Mouse (Mus musculus) G1E-ER4 (cell line): ENCODE results near the gene Fnip2. TPM values are rescaled to one million over a fixed set of nuclear protein-coding genes. Genes with fewer than 3 reads are reported as not detected.

Experiments used
- GATA1 ChIP-seq: IDR thresholded peaks from one replicate; pipeline ENCODE4 v1.8.0; 2012; ENCODE audit warnings: low read length, inconsistent platforms
- polyA plus RNA-seq: library from polyadenylated mRNA; stranded (reverse); fragments of >175 nt; gene quantifications from 2 replicates; pipeline ENCODE4 v1.2.3, GENCODE M21; 2012

Fnip2 gene
- polyA plus RNA-seq = 2.1 and 2.2 TPM in 2 replicates

DNA sequence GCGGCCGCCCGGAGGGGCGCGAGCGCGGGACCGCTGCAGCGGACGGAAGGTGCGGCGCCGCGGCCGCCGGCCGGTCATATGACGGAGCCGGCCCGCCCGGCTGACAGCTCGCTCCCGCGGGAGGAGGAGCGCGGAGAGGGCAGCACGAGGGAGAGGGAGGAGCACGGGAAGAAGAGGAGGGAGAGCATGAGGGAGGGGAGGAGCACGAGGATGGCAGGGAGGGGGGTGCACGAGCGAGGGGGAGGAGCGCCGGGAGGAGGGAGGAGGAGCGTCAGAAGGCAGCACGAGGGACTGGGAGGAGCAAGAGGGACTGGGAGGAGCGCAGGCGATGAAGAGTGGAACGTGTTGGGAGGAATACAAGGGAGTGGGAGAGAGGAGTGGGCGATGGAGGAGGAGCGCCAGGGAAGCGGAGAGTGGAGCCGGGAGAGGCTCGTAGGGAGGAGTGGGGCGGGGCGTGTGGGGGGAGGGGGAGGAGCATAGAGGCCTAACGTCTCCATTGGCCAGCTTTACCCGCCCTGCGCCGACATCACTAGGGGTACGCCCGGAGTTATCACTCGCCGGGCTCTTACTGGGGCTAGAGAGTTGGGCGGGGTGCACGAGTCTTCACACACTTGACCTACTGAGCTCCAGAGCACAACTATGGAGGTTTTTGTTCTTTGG, at the start of gene Fnip2:
Fnip2 (minus strand) TSS at position 94 of the 660 bp plus-strand sequence.
- no peak for TF ChIP-seq GATA1

DNA sequence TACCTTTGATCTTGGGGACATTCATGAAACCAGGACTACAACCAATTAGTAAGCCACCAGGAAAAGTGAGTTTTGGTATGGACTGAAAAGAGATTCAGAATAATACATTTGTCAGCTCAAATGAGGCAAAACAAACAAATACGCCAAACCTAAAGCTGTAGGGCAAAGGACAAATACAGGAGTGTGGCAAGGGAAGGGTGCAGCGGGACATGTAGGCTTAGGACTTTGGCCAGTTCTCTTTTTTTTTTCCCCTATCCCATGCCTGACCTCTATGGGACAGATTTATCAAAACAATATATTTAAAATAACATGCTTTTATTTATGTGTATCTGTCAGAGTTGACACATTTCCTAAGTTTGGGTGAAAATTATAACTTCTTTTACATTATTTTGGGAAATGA, 42.3 kb upstream of the Fnip2 start:
- TF ChIP-seq GATA1 = no peak

GRCm38 (mm10) chr3:79595468-79595867, 27.9 kb upstream of the Fnip2 start:
- TF ChIP-seq GATA1 = no peak

DNA sequence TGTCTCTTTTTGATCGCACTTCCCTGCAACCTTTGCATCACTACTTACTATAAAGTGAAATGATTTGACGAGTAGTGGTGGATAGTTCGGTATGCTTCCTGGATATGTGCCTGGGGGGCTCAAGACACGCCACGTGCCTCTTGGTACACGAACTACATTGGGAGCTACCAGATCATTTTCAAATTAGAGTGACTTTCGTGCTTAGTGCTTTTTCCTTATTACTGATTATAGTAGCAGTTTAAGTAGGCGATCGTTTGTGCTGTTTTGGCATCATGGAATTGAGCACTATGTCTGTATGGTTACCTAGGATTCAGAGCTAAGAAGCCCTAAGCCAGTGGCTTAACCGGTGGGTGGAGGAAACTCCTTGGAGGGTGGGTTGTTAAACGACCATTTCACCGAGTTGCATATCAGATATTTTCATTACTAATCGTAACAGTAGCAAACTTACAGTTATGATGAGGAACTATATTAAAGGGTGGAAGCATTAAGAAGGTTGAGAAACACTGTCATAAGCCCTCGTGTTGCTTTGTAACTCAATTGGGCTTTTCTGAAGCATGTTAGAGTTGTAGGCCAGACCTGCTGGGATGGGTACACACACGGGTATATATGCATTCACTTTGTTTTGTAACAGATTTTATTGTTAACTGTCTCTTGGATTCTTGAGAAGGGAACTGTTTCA, 24.3 kb upstream of the Fnip2 start:
- no peak for TF ChIP-seq GATA1

DNA sequence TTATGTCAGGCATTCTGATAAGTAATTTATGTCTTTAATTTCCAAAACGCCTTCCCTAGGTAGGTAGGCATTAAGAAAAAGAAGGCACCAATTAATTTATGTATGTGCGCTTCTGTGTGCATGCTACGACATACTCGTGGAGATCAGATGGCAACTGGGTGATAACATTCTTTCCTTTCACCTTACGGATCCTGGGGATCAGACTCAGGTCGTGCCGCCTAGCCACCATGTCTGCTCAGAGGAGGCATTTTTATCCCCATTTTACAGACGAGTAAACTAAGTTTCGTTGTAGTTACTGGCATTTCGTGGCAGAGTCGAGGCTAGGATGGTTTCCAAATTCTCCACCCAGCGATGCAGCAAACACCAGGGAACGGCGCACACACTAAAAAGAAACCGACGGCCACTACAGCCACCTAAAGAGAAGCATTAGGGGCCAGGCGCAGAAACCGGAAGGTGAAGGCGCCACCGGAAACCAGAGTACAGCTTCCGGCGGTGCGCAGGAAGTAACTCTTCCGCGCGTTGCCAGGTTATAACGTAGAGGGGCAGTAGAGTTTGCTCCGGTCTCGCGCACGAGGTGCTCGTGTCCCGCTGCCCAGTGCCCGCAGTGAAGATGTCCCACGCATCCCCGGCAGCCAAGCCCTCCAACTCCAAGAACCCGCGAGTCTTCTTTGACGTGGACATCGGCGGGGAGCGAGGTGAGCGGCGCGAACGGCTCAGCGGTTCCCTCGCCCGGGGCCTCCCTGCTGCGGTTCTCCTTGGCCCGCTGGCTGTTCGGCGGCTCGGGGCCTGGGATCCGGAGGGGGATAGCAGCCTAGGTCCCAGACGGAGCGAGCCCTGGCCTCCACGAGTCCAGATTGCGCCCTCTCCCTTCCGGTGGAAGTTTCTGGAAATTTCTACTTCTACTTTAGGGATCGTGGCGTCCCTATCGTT, 23.5 kb upstream of the Fnip2 start, which contains the start of gene Ppid:
Ppid (plus strand) TSS at position 480 of the 930 bp plus-strand sequence.
- no peak for TF ChIP-seq GATA1

DNA sequence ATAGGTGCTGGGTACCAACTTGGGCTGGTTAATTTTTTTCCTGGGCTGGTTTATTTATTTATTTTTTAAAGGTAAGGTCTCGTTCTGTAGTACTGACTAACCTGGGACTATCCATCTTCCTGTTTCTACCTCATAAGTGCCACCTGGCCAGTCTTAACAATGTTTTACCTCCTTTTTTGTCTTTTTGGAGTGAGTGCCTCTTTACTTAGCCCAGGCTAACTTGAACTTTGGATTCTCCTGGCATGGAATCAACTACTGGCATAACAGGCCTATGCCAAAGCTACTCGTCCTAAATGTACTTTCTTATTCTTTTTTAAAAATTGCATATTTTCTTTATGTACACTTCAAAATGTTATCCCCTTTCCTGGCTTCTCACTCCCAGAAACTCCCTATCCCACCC, 22.1 kb upstream of the Fnip2 start:
- TF ChIP-seq GATA1 = no peak

GRCm38 (mm10) chr3:79586804-79587203, 19.2 kb upstream of the Fnip2 start:
- TF ChIP-seq GATA1 = no peak

- peak; percentile 61 for TF ChIP-seq GATA1
Observed at GRCm38 (mm10) chr3:79579891-79580575, 12.4 kb upstream of the Fnip2 start.

DNA sequence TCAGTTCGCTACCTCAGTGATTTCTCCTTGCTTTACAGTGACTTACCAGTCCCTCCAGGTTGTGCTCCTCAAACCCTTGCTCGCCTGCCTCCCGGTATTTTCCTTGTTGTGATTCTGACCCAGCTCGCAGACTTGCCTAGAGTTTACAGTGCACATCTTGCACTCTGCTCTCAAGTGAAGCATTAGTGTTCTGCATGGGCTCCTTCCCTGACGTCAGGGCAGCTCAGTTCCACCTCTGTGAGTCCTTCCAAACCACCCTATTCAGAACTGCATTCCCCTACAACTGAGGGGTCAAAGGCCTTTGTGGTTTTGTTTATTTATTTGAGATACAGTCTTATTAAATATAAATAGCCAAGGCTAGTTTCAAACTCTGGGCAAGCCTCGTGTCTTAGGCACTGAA, 10.6 kb upstream of the Fnip2 start:
- no peak for TF ChIP-seq GATA1

DNA sequence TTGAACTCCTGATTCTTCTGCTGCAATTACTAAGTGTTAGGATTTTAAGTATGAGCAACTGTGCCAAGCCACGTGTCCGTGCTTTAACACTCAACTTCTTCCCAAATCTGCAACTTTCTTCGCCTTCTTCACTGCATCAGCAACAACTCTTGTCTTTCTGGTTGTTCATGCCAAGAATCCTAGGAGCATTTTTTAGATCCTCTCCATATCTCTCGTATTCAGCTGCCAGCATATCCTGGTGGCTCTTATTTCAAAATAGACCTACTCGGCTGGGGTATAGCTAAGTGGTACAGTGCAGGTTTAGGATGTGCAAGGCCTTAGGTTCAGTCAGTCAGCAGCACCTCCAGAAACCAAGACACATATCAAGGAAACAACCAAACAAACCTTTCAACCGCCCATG, 10.0 kb upstream of the Fnip2 start:
- no peak for TF ChIP-seq GATA1

DNA sequence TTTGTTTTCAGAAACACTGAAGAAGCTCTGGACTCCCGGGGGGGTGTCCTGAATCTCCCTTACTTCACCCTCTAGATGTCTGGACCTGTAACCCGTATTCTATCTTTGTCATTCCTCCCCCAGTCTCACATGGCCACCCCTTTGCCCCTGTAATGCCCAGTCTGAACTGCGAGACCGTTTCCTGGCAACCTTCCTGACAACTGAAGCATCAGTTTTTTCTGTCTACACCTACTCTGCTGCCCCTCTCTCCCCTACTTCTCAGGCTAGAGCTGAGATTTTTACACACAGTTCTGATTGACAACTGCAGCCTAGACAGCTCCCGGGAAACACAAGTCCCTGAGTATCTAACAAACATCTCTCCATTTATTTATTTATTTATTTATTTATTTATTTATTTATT, 9.3 kb upstream of the Fnip2 start:
- no peak for TF ChIP-seq GATA1

GRCm38 (mm10) chr3:79576468-79576816, 8.8 kb upstream of the Fnip2 start:
- no peak for TF ChIP-seq GATA1

DNA sequence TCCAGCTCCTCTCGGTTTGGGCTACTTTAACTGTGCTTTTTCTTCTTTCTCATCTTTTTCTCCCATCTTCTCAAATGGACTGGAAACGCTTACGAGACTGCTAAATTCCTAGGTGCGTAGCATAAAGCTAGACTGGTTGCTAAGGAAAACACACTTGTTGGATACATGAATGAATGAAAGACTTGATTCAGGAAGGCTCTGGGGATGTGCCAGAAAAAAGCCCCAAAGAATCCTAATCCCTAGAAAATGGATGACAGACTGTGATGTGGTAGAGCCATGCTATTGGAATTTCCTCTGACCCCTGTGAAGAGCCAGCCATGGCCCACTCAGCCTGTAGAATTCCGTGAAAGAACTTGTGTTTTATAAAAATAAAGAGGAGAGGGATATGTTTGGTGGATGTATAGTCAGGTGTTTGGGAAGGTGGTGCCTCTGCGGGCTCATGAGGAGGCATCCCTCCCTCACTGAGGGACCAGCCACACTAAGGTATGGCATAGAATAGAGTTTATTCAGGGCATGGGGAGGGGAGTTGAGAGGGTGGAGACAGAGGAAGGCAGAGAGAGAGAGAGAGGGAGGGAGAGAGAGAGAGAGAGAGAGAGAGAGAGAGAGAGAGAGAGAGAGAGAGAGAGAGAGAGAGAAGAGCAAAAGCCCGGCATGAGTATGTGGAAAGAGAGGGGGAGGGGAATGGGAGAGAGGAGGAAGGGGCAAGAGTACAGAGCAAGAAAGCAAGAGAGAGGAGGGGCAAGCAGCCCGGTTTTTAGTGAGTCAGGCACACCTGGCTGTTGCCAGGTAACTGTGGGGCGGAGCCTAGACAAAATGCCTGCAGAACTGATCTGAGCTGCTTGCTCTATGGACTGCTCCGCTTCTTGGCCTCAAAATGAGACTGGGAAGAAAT, 8.2 kb upstream of the Fnip2 start:
- TF ChIP-seq GATA1 = no peak

- TF ChIP-seq GATA1 = peak; percentile 64
Observed at GRCm38 (mm10) chr3:79574336-79574735, 6.7 kb upstream of the Fnip2 start.

DNA sequence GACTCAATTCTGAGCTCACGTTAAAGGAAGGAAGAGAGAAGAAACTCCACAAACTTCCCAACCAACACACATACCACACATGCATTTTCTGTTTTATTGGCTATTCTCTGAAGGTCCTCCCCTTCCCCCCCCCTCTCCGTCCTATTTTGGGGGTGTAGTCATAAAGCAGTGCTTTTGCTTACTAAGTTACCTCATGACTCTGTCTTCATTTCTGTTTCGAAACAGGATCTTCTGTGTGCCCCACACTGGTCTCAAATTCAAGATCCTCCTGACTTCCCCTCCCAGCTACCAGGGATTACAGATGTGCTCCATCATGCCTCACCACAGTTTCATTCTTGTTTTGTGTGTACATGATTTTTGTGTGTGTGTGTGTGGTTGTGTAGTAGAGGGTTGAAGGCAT, 4.8 kb upstream of the Fnip2 start:
- TF ChIP-seq GATA1 = no peak
